Mouse (Mus musculus) heart, adult 2 months (tissue): ENCODE data around the gene Mum1. TPM values are rescaled to one million over a fixed set of nuclear protein-coding genes. Genes with fewer than 3 reads are reported as not detected.
"Not testable (repeated sequence)": the region's sequence is repeated elsewhere in the genome, so short reads cannot be mapped to it uniquely, and the experiment has no call there.

ENCODE experiments used
- DNase-seq, 2 experiments: peaks; one replicate each; pipeline ENCODE4 v3.0.0; 2021
- H3K27ac ChIP-seq: fragments of 200-600 bp; 2 replicates; pipeline ENCODE4 v1.8.1; 2022
- H3K27me3 ChIP-seq: fragments of 200-500 bp; 2 replicates; pipeline ENCODE4 v1.6.1; 2012; ENCODE audit warnings: mild to moderate bottlenecking, low read length, inconsistent platforms, mixed read lengths; ENCODE audit not compliant: control insufficient read depth, insufficient read depth
- H3K36me3 ChIP-seq: fragments of 200-500 bp; 2 replicates; pipeline ENCODE4 v1.6.1; 2012; ENCODE audit warnings: low read length, inconsistent platforms; ENCODE audit not compliant: control insufficient read depth, insufficient read depth
- H3K4me1 ChIP-seq: fragments of 200-500 bp; 2 replicates; pipeline ENCODE4 v1.6.1; 2011; ENCODE audit warnings: low read length; ENCODE audit not compliant: control insufficient read depth, insufficient read depth
- H3K4me3 ChIP-seq: fragments of 200-600 bp; 2 replicates; pipeline ENCODE4 v1.8.1; 2022
- H3K79me2 ChIP-seq: fragments of 200-500 bp; replicated peaks from 2 replicates; pipeline ENCODE4 v1.6.1; 2012; ENCODE audit warnings: mild to moderate bottlenecking, inconsistent platforms, low read length, moderate library complexity, mixed read lengths; ENCODE audit not compliant: control insufficient read depth, insufficient read depth
- H3K9ac ChIP-seq: fragments of 200-500 bp; 2 replicates; pipeline ENCODE4 v1.6.1; 2012; ENCODE audit warnings: low read depth, mild to moderate bottlenecking, control low read depth, inconsistent platforms, low read length, mixed read lengths
- CTCF ChIP-seq: fragments of 200-600 bp; IDR thresholded peaks from 2 replicates; pipeline ENCODE4 v1.8.1; 2022; ENCODE audit warnings: antibody characterized with exemption, mild to moderate bottlenecking, moderate library complexity
- EP300 ChIP-seq: fragments of 200-500 bp; IDR thresholded peaks from 2 replicates; pipeline ENCODE4 v1.6.1; 2011; ENCODE audit warnings: low read depth, low read length, control low read depth; ENCODE audit not compliant: insufficient read depth
- POLR2A ChIP-seq: fragments of 200-500 bp; IDR thresholded peaks from 2 replicates; pipeline ENCODE4 v1.6.1; 2011; ENCODE audit warnings: mild to moderate bottlenecking, low read depth, low read length, control low read depth; ENCODE audit not compliant: insufficient read depth
- WGBS: fragments of 180-500 bp; shearing (Covaris S2); methylation state at CpG from one replicate; pipeline ENCODE4 v1.1.7; 2018; 5-methylcytosine and 5-hydroxymethylcytosine counted together
- intact Hi-C: fragments of 180-260 bp; cut with DNase I; formaldehyde crosslinking; loops from one replicate; pipeline ENCODE4 v1.15.1; 2025
- polyA plus RNA-seq: library from polyadenylated mRNA; depleted of rRNA; stranded (reverse); fragments of >200 nt; gene quantifications from 2 replicates; pipeline ENCODE4 v1.2.3, GENCODE M21; 2012
- total RNA-seq, 2 experiments: library from RNA; stranded (reverse); gene quantifications; 2 replicates each; pipeline ENCODE4 v1.2.3; 2021

Gene Mum1
- total and polyA plus RNA-seq, 3 experiments: 11.1 to 19.4 (median 11.8) TPM

DNA sequence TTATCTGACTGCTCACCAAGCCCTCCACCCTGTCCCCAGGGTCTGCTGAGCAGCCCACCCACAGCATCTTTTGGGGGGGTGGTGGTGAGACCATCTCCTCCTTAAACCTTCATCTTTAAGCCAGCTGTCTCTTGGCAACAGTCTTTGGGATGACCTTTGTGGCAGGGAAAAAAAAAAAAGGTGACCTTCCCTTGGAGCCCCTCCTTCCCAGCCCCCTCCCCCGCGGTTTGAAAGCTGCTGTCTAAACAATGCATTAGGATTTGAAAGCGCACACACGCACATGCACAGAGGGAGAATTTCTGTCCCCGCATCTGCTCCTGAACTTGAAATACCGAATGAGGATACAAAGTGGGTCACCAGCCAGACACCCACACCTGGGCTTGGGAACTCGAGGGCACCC is 22.2 kb upstream of the Mum1 start:
- TF ChIP-seq EP300: no peak
- no peak for TF ChIP-seq POLR2A
- no peak for TF ChIP-seq CTCF
- DNase-seq: no peak
- Histone ChIP-seq H3K4me3 (no peak overlapping the region), H3K4me1 (peaks cover 2% of the 10 kb centered on the region), H3K36me3 (no peaks in the 10 kb centered on the region), H3K27ac (no peak overlapping the region), H3K27me3 (no peaks in the 10 kb centered on the region), H3K79me2 (no peaks in the 10 kb centered on the region), H3K9ac (no peak overlapping the region)
- WGBS: 36% methylated on average over 7 of the region's 7 CpGs
- intact Hi-C loops: no loop called here

DNA sequence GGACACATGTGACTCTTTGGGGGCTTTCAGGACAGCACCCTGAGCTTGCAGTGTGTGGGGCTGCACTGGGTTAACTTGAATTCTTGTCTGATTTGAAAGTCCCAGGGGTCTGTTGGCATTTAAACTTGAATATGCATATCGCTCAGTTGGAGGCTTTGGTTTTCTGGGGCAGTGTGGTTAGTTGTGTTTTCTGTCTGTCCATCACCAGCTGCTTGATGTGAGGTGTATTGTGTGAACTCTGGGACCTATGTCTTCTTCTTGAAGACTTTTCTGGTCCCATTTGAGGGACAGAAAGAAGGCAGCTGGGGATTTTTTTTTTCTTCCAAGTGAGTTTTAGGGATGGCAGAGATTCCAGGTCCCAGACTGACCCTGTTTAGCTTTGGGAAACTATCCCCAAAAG is 19.0 kb upstream of the Mum1 start:
- WGBS: 91% methylated on average over 1 of the region's 1 CpGs
- Histone ChIP-seq H3K27me3 (no peaks in the 10 kb centered on the region), H3K27ac (no peak overlapping the region), H3K9ac (no peak overlapping the region), H3K4me1 (no peaks in the 10 kb centered on the region), H3K4me3 (no peak overlapping the region), H3K36me3 (no peaks in the 10 kb centered on the region), H3K79me2 (no peaks in the 10 kb centered on the region)
- DNase-seq: no peak
- no peak for TF ChIP-seq CTCF
- TF ChIP-seq POLR2A: no peak
- TF ChIP-seq EP300: no peak
- intact Hi-C loops: no loop called here

DNA sequence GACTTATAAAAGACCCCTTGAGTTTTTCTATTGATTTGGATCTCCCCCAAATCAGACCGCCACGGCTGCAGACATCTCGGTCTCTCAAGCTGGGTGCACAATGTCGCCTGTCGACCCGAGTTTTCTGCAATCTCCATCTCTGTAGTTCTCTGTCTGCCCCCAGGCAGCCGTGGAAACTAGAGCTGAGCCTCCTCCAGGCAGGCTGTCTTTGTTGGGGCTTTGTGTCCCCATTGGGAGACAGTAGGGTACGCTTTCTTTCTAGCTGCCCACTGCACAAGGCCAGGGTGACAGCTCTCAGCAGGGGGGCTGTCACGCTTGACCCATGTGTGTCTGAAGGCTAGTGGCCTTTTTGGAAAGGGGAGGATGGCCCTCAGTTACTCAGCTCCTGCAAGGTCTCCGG is 18.6 kb upstream of the Mum1 start:
- H3K27me3 ChIP-seq: no peaks in the 10 kb centered on the region
- DNase-seq: no peak
- H3K27ac ChIP-seq: no peak overlapping the region
- TF ChIP-seq CTCF: no peak
- TF ChIP-seq POLR2A: no peak
- TF ChIP-seq EP300: no peak
- H3K4me1 ChIP-seq: no peaks in the 10 kb centered on the region
- intact Hi-C loops: no loop called here
- no peaks in the 10 kb centered on the region for H3K36me3 ChIP-seq
- no peak overlapping the region for H3K9ac ChIP-seq
- H3K79me2 ChIP-seq: no peaks in the 10 kb centered on the region
- 84% methylated on average over 10 of the region's 10 CpGs for WGBS
- no peak overlapping the region for H3K4me3 ChIP-seq

DNA sequence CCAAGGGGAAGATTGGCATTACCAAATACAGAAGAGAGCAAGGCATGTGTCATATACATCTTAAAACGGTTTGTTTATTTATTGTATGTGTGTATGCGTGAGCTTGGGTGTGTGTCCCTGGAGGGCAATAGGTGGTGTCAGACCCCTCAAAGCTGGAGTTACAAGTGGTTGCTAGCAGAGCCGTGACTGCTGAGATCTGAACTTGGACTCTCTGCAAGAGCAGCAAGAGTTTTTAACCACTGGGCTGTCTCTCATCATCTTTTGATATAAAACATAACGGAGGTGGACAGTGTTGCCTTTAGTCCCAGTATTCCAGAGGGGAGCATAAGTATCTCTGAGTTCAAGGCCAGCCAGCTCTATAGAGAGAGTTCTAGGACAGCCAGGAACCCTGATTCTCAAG is 18.0 kb upstream of the Mum1 start:
- no peak for DNase-seq
- intact Hi-C loops: no loop called here
- no peak overlapping the region for H3K4me3 ChIP-seq
- H3K9ac ChIP-seq: no peak overlapping the region
- TF ChIP-seq EP300 (no peak), CTCF (no peak), POLR2A (no peak)
- H3K4me1 ChIP-seq: no peaks in the 10 kb centered on the region
- H3K79me2 ChIP-seq: no peaks in the 10 kb centered on the region
- no peaks in the 10 kb centered on the region for H3K27me3 ChIP-seq
- no peak overlapping the region for H3K27ac ChIP-seq
- H3K36me3 ChIP-seq: no peaks in the 10 kb centered on the region
- 90% methylated on average over 4 of the region's 4 CpGs for WGBS

DNA sequence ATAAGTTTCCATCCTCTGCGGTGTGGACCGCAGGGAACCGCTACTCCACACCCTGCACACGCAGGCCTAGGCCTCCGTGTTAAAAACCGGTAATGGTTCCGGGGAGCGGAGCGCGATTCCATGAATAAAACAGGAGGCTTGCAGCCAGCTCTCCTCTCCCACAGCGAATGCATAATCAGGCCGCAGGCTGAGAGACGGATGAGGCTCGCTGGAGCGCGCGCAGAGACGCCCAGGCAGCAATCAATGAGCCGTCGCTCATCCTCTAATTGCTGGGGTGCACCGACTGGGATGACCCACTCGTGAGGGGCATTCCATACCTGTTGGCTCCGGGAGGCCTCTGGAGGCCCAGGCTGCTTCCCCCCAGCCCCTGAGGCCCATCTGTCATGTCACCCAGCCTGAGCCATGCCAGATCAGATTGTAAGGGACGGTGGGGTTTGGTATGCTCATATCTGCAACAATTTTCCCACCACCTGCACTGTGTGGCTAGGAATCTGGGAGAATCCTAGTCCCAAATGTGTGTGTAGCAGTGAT is 17.3 kb upstream of the Mum1 start:
- no peak overlapping the region for H3K9ac ChIP-seq
- no peaks in the 10 kb centered on the region for H3K79me2 ChIP-seq
- no peak overlapping the region for H3K27ac ChIP-seq
- no peak overlapping the region for H3K4me3 ChIP-seq
- TF ChIP-seq EP300 (no peak), POLR2A (no peak), CTCF (no peak)
- no peak for DNase-seq
- no peaks in the 10 kb centered on the region for H3K27me3 ChIP-seq
- 51% methylated on average over 24 of the region's 24 CpGs for WGBS
- no peaks in the 10 kb centered on the region for H3K4me1 ChIP-seq
- intact Hi-C loops: no loop called here
- H3K36me3 ChIP-seq: no peaks in the 10 kb centered on the region

DNA sequence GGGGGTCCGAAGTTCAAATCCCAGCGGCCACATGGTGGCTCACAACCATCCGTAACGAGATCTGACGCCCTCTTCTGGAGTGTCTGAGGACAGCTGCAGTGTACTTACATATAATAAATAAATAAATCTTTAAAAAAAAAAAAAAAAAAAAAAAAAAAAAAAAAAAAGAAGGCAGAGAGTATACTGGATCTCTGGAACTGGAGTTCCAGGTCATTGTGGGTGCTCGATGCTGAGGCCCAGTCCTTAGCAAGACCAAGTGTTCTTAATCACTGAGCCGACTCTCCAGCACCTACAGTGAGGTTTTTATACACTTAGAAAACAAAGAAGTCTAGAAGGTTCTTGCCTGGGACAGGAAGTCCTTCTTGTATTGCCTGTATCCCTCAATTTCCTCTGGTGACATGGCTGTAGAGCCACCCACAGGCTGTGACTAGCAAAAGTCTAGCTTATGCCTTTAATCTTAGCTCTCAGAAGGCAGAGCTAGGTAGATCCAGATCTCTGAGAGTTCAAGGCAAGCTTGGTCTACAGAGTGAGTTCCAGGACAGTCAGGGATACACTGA is 14.6 kb upstream of the Mum1 start:
- intact Hi-C loops, H3K9ac ChIP-seq, H3K27me3 ChIP-seq, H3K4me1 ChIP-seq, DNase-seq, H3K27ac ChIP-seq, H3K36me3 ChIP-seq, H3K79me2 ChIP-seq, H3K4me3 ChIP-seq: not testable (repeated sequence)
- WGBS: 73% methylated on average over 7 of the region's 7 CpGs
